Mouse (Mus musculus) brain, embryonic 14.5 days (tissue): ENCODE measurements around the gene Btbd2.

Source experiments
- CTCF ChIP-seq: fragments of 200-500 bp; IDR thresholded peaks from 2 replicates; pipeline ENCODE4 v1.5.1; 2012; ENCODE audit warnings: inconsistent platforms, mild to moderate bottlenecking, moderate library complexity, borderline replicate concordance; ENCODE audit not compliant: insufficient read depth, insufficient read length; ENCODE audit errors: extremely low read depth
- POLR2A ChIP-seq: fragments of 200-500 bp; IDR thresholded peaks from 2 replicates; pipeline ENCODE4 v1.6.1; 2012; ENCODE audit warnings: mild to moderate bottlenecking, inconsistent platforms, borderline replicate concordance; ENCODE audit not compliant: poor library complexity, insufficient read depth, insufficient read length, severe bottlenecking; ENCODE audit errors: extremely low read depth

DNA sequence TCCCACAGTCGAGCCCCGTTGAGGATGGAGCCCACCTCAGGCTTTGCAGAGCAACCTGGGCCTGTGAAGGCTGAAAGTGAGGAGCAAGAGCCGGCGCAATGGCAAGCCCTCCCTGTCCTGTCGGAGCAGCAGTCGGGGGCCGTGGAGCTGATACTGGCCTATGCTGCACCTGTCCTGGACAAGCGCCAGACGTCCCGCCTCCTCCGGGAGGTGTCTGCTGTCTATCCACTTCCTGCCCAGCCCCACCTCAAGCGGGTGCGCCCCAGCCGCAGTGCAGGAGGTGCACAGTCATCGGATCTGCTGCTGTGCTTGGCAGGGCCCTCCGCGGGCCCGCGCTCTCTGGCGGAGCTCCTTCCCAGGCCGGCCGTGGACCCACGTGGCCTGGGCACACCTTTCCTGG, 50.6 kb downstream of the Btbd2 start:
- TF ChIP-seq POLR2A (no peak), CTCF (no peak)
